Mouse (Mus musculus) fat pad, adult 2 months (tissue): ENCODE data around the gene Pde4a.
"Not testable (repeated sequence)": the region's sequence is repeated elsewhere in the genome, so short reads cannot be mapped to it uniquely, and the experiment has no call there.

Experiments used
- DNase-seq: peaks from one replicate; pipeline ENCODE4 v3.0.0-alpha.2; 2011; ENCODE audit warnings: low read depth, low spot score; ENCODE audit errors: extremely low read depth

Gene Pde4a

GRCm38 (mm10) chr9:21239465-21239848, 73.9 kb downstream of the Pde4a start:
- no peak for DNase-seq

GRCm38 (mm10) chr9:21241343-21241742, 75.8 kb downstream of the Pde4a start:
- no peak for DNase-seq

- DNase-seq, result no peak
Observed at GRCm38 (mm10) chr9:21243826-21244427, 78.4 kb downstream of the Pde4a start.

- DNase-seq, result no peak
Observed at GRCm38 (mm10) chr9:21244428-21245112, 79.1 kb downstream of the Pde4a start.

GRCm38 (mm10) chr9:21245113-21245487, 79.6 kb downstream of the Pde4a start:
- DNase-seq, result no peak

GRCm38 (mm10) chr9:21246342-21246741, 80.8 kb downstream of the Pde4a start:
- DNase-seq, result no peak

- DNase-seq, result no peak
Observed at GRCm38 (mm10) chr9:21248326-21248725, 82.8 kb downstream of the Pde4a start, which contains the start of gene S1pr5. TSS of gene S1pr5 (minus strand) at chr9:21248443.

GRCm38 (mm10) chr9:21249629-21250508, 84.4 kb downstream of the Pde4a start:
- DNase-seq, result no peak

- DNase-seq, result no peak
Observed at GRCm38 (mm10) chr9:21250509-21250908, 85.0 kb downstream of the Pde4a start.

- DNase-seq, result no peak
Observed at GRCm38 (mm10) chr9:21251116-21251735, 85.7 kb downstream of the Pde4a start.

- DNase-seq, result no peak
Observed at GRCm38 (mm10) chr9:21254690-21255089, 89.2 kb downstream of the Pde4a start.

- DNase-seq, result not testable (repeated sequence)
Observed at GRCm38 (mm10) chr9:21256349-21256748, 90.8 kb downstream of the Pde4a start.

- DNase-seq, result no peak
Observed at GRCm38 (mm10) chr9:21260491-21261040, 95.1 kb downstream of the Pde4a start.

- DNase-seq, result peak; percentile 76
Observed at GRCm38 (mm10) chr9:21261831-21262230, 96.3 kb downstream of the Pde4a start.
